Mouse (Mus musculus) retina, embryonic 14.5 days (tissue): Measurements from ENCODE around the gene Dvl3.
"Not testable (repeated sequence)": the region's sequence is repeated elsewhere in the genome, so short reads cannot be mapped to it uniquely, and the experiment has no call there.

Source experiments
- DNase-seq: peaks from one replicate; pipeline ENCODE4 v3.0.0-alpha.2; 2015; ENCODE audit warnings: low spot score

The Dvl3 gene

DNA sequence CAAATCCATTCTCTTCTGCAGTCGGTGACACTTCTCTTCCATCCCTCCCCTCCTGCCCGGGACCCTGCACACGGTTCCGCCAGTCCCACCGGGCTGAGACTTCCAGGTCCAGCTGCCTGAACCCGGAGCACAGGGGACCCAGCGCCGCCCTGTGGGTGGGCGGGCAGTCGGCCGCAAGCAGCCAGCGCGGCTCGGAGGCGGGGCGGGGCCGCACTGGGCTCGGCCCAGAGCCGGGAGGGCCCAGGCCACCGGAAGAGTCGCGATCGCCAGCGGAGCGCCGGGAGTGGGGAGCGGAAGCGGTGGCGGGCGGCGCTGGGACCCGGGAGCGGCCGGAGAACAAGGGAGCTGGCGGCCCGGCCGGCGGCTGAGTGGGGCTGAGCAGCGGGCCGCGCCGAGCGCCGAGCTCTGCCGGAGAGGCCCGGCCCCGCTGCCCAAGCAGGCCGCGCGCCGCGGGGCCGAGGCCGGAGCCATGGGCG lies at the start of gene Dvl3:
Gene Dvl3, plus strand, starts transcription at position 257 of the 476 bp plus-strand sequence.
- DNase-seq: peak; percentile 94

- DNase-seq: no peak
These were observed 45.8 kb upstream of the Dvl3 start for GRCm38 (mm10) chr16:20470981-20471380.

GRCm38 (mm10) chr16:20471686-20472085 lies 45.1 kb upstream of the Dvl3 start:
- no peak for DNase-seq

GRCm38 (mm10) chr16:20473748-20474147 lies 43.0 kb upstream of the Dvl3 start:
- no peak for DNase-seq

DNA sequence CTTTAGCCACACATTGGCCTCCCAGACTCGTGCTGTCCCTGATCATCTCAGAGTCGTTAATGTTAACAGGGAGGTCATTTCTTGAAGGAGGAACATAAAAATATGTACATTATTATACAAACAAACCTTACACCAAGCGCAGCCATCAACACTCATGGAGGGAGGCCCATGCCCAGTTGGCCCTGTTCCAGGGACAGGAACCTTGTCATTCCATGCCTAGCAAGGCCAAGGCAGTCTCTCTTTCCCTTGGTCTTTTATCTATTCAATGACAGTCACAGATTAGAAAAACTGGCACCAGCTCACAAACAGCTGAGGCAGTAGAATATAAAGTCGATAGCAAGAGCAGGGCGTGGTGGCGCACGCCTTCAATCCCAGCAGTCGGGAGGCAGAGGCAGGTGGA lies 42.6 kb upstream of the Dvl3 start:
- DNase-seq: no peak

- DNase-seq: no peak
These were observed 42.0 kb upstream of the Dvl3 start for GRCm38 (mm10) chr16:20474786-20475185.

DNA sequence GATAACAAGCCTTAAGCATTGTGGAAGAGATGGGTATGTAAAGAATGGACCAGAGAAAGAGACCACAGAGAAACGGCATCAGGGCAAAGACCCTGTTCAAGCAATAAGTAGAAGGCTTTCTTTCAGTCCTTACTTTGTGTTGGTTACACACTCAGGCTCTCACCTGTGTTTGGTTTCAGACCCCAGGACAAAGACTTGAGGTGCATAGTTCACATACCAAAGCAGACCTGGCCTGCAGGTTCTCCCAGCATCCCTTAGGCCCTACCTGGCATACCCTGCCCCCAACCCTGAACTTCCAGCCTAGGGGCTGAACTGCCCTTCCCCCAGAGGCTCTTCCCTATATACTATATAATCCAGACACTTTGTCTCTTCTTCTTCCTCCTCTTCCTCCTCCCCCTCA lies 41.4 kb upstream of the Dvl3 start:
- DNase-seq: no peak

DNA sequence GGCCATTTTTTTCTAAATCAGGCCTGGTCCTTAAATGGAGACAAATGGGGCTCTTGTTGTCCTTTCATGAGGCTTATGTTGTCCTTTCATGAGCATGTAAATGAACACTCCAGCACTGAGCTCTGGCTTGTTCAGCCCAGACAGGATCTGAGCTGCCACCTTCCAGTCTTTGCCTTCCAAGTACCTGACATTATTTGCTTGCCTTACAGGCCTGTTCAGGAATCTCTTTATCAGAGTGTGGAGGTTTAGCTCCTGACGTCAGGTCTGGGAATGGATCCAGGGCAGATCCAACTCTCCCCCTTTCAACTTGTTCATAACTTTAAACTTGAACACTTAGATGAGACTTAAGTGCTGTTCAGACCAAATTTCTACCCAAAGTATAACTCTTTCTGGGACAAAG lies 39.9 kb upstream of the Dvl3 start:
- DNase-seq: no peak

- no peak for DNase-seq
These were observed 39.5 kb upstream of the Dvl3 start for GRCm38 (mm10) chr16:20477270-20477669.

- no peak for DNase-seq
These were observed 38.3 kb upstream of the Dvl3 start for GRCm38 (mm10) chr16:20478504-20478903.

DNA sequence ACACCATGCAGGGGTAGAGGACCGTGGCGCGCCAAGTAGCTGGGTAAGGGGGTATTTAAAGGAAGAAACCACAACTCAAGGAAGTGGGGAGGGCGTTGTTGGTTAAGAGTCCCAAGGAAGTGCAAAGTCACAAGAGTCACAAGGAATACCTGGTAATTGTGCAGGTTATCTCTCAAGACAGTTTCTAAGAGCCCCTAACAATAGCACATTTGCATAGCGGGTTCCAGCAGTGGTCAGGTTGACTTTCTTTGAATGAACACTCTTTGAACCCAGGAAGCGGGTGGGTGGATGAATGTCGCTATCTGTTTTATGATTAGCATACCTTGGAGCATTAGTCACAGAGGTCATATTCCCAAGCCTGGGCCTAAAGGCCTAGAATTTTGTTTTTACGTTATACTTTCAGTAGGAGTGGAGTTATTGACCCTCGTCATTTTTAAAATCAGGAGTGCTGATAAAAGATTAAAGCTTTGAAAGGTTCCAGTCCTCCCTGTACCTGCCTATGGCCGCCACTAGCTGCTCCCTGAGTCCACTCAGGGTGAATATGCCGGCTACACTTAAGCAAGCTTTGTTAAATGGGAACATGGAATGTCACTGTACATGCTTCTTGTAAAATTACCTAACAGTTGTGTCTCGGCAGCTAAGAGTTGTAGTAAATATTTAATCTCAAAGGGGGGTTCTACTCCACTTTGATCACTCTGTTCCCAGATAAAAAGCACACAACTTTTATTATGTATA lies 37.6 kb upstream of the Dvl3 start:
- not testable (repeated sequence) for DNase-seq

GRCm38 (mm10) chr16:20480115-20480514 lies 36.7 kb upstream of the Dvl3 start:
- peak; percentile 29 for DNase-seq

DNA sequence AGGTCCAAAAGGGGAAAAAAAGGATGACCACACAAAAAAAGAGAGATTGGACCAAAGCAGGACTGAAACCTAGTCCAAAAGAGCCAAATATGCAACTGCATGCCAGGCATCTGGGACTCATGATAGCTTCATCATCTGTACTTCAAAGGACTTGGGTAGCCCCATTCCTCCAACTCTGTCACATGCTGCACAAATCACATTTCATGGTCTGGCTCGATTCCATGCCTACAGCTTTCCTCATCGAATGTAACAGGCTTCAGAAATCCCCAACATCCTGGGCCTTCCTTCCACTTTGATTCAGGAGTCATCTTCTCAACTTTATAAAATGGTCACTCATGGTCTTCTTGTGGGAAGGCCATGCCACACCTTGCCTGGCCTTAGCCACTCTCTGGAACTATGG lies 35.0 kb upstream of the Dvl3 start:
- DNase-seq: no peak

DNA sequence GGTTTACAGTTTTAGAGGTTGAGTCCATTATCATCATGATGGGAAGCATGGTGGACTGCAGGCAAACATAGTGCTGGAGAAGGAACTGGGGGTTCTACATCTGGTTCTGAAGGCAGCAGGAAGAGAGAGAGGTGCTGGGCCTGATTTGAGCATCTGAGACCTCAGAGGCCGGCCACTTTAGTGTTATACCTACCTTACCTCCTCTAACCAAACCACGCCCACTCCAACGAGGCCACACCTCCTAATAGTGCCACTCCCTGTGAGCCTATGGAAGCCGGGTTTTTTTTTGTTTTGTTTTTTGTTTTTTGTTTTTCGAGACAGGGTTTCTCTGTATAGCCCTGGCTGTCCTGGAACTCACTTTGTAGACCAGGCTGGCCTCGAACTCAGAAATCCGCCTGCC lies 33.1 kb upstream of the Dvl3 start:
- not testable (repeated sequence) for DNase-seq

- no peak for DNase-seq
These were observed 31.7 kb upstream of the Dvl3 start for GRCm38 (mm10) chr16:20485061-20485460.

GRCm38 (mm10) chr16:20486048-20486447 lies 30.7 kb upstream of the Dvl3 start:
- DNase-seq: no peak

- no peak for DNase-seq
These were observed 28.6 kb upstream of the Dvl3 start for GRCm38 (mm10) chr16:20488151-20488550.

DNA sequence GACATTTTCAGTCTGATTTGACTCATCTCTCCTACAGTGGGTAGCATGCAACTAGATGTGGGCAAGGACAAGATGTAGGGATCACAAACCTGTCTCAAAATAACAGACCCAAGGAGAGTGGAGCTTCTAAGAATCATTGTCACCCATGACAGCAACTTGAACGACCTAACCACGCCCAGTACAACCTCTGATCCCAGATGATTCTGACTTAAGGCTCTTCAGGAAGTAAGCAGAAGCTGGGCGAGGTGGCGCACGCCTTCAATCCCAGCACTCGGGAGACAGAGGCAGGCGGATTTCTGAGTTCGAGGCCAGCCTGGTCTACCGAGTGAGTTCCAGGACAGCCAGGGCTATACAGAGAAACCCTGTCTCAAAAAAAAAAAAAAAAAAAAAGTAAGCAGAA lies 28.0 kb upstream of the Dvl3 start:
- DNase-seq: not testable (repeated sequence)

DNA sequence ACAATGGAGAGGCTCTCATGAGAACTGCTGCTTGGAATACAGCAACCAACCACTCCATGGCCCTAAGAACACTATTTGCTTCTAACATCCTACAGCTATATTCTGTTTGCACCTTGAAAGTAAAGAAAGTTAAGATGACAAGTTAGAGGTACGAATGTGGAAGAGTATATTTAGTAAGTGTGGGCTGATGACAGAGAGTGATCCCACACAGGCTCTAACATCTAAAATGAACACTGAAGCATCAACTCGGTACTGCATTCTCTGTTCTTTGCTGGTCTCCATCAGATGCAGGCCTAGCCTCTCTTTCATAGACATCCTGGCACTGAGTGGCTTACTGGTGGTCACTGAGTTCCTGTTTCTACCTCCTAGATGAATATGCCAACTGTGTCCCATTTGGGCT lies 27.5 kb upstream of the Dvl3 start:
- DNase-seq: no peak

DNA sequence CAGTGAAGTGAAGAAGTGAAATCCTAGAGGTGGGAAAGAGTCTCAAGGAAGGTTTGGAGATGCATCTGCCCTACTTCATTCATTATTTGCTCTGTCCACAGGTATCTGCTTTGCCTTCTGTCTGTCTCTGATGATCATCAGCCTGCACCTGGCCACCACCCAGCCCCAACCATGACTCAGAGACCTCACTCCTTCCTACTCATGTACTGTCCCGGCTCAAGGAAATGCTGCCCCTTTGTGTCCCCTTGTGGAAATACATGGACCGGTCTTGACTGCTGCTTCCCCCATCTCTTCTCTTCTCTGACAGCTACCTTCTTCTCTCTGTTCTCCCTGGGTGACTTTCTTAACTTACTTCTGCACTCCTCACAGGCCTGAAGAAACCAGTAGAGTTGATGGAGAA lies 26.2 kb upstream of the Dvl3 start:
- DNase-seq: no peak

GRCm38 (mm10) chr16:20491301-20491700 lies 25.5 kb upstream of the Dvl3 start:
- DNase-seq: no peak

DNA sequence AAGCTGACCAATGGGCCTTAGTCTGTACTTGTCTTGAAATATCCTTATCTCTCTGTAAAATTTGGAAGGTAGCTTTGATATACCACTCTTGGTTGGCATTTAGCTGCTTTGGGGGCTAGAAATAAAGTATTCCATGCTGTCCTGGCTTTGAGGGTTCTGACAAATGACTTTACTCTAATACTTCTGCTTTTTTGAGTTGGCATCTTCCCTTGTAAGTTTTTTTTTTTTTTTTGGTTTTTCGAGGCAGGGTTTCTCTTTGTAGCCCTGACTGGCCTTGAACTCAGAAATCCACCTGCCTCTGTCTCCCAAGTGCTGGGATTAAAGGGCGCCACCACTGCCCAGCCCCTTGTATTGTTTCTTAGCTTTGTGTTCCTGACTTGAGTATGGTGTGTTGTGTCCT lies 23.3 kb upstream of the Dvl3 start:
- no peak for DNase-seq

- peak; percentile 87 for DNase-seq
These were observed 19.8 kb upstream of the Dvl3 start for GRCm38 (mm10) chr16:20496671-20497600.
